Mouse (Mus musculus) neural tube, embryonic 12.5 days (tissue): ENCODE measurements at regions not wholly inside any gene's neighbourhood (a gene's known extent, or its start where the extent isn't known, plus 50 kb on each side); places are given as distances from the start of the nearest gene placed in this dataset.
A peak's percentile ranks its signal among the peaks of the same experiment; 100 is the strongest.

Experiments
- ATAC-seq: fragments of 200-750 bp; cut with Nextera tagmentation; 2 replicates; pipeline ENCODE4 v1.8.0; 2017; ENCODE audit warnings: low read depth, mild to moderate bottlenecking, moderate TSS enrichment, moderate library complexity; ENCODE audit not compliant: low FRiP score
- H3K27ac ChIP-seq: fragments of 300-500 bp; sonication (generic); 2 replicates; pipeline ENCODE4 v1.5.1; 2016
- H3K27me3 ChIP-seq: fragments of 300-500 bp; sonication (generic); replicated peaks from 2 replicates; pipeline ENCODE4 v1.6.1; 2016; ENCODE audit warnings: mild to moderate bottlenecking
- H3K36me3 ChIP-seq: fragments of 300-500 bp; sonication (generic); 2 replicates; pipeline ENCODE4 v1.6.1; 2016; ENCODE audit warnings: mild to moderate bottlenecking
- H3K4me1 ChIP-seq: fragments of 300-500 bp; sonication (generic); 2 replicates; pipeline ENCODE4 v1.6.1; 2016
- H3K4me2 ChIP-seq: fragments of 300-500 bp; sonication (generic); replicated peaks from 2 replicates; pipeline ENCODE4 v1.6.1; 2016; ENCODE audit warnings: mild to moderate bottlenecking
- H3K4me3 ChIP-seq: fragments of 300-500 bp; sonication (generic); 2 replicates; pipeline ENCODE4 v1.5.1; 2016
- H3K9ac ChIP-seq: fragments of 300-500 bp; sonication (generic); 2 replicates; pipeline ENCODE4 v1.6.1; 2016; ENCODE audit warnings: mild to moderate bottlenecking
- H3K9me3 ChIP-seq: fragments of 300-500 bp; sonication (generic); 2 replicates; pipeline ENCODE4 v1.6.1; 2016; ENCODE audit warnings: mild to moderate bottlenecking
- WGBS: fragments of 180-500 bp; shearing (Covaris S2); methylation state at CpG from one replicate; pipeline ENCODE4 v1.1.7; 2016; 5-methylcytosine and 5-hydroxymethylcytosine counted together

DNA sequence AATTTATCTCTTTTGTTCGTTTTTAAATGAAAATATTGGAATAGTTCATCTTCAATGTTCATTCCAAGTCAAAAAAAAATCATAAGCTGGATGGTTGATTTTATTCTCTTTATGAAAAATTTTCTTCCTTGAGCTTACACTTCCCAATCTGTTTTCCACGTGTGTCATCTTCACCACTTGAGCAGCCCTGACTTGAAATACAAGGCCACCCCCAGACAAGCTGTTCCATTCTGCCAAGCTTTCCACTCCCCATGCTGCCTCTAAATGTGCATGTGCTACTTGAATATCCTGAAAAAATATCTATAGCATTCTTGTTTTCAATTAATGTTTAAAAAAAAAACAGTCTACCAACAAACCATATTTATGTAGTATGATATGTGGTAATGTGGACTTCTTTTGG is 693.2 kb downstream of the Basp1 start:
- Histone ChIP-seq H3K4me2 (no peak overlapping the region), H3K27ac (no peak overlapping the region), H3K4me3 (no peak overlapping the region), H3K27me3 (no peaks in the 10 kb centered on the region), H3K4me1 (no peaks in the 10 kb centered on the region), H3K9me3 (no peaks in the 10 kb centered on the region), H3K9ac (no peak overlapping the region), H3K36me3 (no peaks in the 10 kb centered on the region)
- ATAC-seq = no peak
- 75% methylated on average over 2 of the region's 2 CpGs for WGBS

DNA sequence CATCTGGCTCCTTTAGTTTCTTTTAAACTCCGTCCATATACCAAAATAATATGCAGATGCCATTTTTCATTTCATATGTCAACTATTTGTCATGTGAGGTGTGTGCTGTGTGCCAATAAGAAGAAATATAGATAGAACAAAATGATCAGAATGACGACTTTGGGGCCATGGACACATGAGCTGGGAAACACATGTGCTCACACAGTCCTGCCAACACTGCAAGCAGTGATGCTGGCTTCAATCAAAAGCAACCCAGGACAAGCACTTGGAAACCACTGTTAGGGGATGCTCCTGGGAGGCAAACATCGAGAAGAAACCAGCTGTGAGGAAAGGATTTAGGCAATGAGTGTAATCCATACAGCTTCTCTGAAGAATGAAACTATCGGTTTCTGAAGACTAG is 731.4 kb downstream of the Basp1 start:
- ATAC-seq = no peak
- no peaks in the 10 kb centered on the region for H3K9me3 ChIP-seq
- no peaks in the 10 kb centered on the region for H3K4me1 ChIP-seq
- H3K27ac ChIP-seq = no peak overlapping the region
- no peak overlapping the region for H3K9ac ChIP-seq
- H3K27me3 ChIP-seq = no peaks in the 10 kb centered on the region
- 89% methylated on average over 4 of the region's 4 CpGs for WGBS
- no peaks in the 10 kb centered on the region for H3K36me3 ChIP-seq
- H3K4me2 ChIP-seq = no peak overlapping the region
- H3K4me3 ChIP-seq = no peak overlapping the region

DNA sequence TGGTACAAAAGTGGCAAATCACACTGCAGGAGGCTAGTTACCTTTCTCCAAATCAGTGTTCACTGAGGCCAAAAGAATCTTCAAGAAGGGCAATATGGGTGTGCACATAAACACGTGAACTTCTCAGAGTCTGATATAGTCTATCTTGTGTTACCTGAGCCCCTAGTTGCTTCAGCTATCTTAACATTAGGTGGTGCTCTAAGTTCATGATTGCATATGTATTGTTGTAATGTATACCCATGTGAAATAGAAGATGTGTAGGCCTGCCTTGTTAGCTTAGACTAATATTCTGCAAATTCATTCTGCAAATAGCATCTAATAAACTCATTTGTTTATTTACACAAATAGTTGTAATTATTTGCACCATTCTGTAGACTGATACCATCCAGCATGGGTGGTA is 764.6 kb downstream of the Basp1 start:
- H3K27ac ChIP-seq = no peak overlapping the region
- H3K4me3 ChIP-seq = no peak overlapping the region
- H3K4me2 ChIP-seq = no peak overlapping the region
- H3K9ac ChIP-seq = no peak overlapping the region
- H3K36me3 ChIP-seq = no peaks in the 10 kb centered on the region
- no peaks in the 10 kb centered on the region for H3K9me3 ChIP-seq
- WGBS = 87% methylated on average over 1 of the region's 1 CpGs
- no peak for ATAC-seq
- no peaks in the 10 kb centered on the region for H3K27me3 ChIP-seq
- no peaks in the 10 kb centered on the region for H3K4me1 ChIP-seq

DNA sequence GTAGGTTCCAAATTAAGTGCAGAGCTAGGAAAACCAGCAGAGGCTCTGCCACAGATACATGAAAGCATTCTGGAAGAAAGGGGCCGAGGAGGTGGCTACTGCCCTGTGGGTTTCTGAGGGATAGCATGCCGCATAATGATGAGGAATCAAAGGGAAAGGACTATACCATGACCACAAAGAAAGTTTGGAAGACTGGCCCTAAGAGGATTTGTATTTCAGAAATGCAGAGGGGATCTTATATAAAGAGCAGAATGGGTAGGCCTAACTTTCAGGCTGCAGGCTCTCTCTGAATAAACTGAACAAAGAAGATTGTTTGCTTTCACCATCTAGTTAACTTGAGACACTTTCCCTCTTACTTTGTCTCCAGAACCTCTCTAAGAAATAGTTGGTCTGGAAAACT is 777.9 kb downstream of the Basp1 start:
- H3K27me3 ChIP-seq = no peaks in the 10 kb centered on the region
- no peak overlapping the region for H3K4me3 ChIP-seq
- no peaks in the 10 kb centered on the region for H3K4me1 ChIP-seq
- no peak for ATAC-seq
- H3K9ac ChIP-seq = no peak overlapping the region
- no peaks in the 10 kb centered on the region for H3K36me3 ChIP-seq
- H3K27ac ChIP-seq = no peak overlapping the region
- WGBS = 79% methylated on average over 2 of the region's 2 CpGs
- no peak overlapping the region for H3K4me2 ChIP-seq
- H3K9me3 ChIP-seq = no peaks in the 10 kb centered on the region

DNA sequence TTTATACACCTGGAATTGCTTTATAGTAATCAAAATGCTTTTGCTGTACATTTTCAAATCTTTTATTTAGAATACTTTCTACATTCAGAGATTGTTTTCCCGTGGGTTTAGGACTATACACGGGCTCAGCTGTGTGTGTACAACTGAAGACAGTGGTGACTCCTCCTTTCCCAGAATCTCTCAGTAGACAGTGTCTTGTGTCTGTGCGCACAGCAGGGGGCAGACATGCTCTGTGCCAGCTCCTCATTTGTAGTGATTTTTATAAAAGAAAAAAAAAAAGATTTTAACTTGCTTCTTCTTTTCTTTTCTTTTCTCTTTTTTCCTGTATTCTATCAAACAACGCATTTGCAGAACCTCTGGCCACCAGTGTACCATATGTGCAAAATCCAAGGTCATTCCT is 817.3 kb downstream of the Basp1 start:
- no peak; the same call in 1 of the 2 replicates for ATAC-seq
- no peaks in the 10 kb centered on the region for H3K4me1 ChIP-seq
- H3K9ac ChIP-seq = no peak overlapping the region

DNA sequence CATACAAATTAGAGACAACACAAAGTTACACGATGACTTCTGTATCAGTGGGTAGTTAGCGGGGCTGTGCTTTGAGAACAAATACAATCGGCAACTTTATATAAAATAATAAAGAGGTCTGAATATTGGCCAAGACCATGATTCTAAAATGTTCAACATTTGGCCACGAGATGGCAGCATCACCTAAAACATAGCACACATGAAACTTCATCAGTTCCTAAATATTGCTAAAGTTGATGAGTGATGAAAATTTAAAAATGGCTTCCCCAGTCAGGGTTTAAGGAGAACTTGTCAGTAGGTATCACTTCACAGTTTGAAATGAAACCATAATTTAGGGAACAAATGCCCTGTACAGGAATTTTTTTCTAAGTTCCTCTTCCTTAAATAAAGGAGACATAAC is 824.6 kb downstream of the Basp1 start:
- 33% methylated on average over 4 of the region's 4 CpGs for WGBS
- Histone ChIP-seq H3K4me2 (no peak overlapping the region), H3K4me3 (no peak overlapping the region), H3K27ac (no peak overlapping the region), H3K9ac (no peak overlapping the region), H3K36me3 (no peaks in the 10 kb centered on the region), H3K4me1 (no peaks in the 10 kb centered on the region), H3K9me3 (no peaks in the 10 kb centered on the region), H3K27me3 (no peaks in the 10 kb centered on the region)
- 0 out of 2 replicates have a peak, but pooled peaks have one; percentile 37 for ATAC-seq

More for the DNA sequence above, 817.3 kb downstream of the Basp1 start:
- H3K4me2 ChIP-seq = no peak overlapping the region
- H3K4me3 ChIP-seq = no peak overlapping the region
- no peaks in the 10 kb centered on the region for H3K36me3 ChIP-seq
- no peaks in the 10 kb centered on the region for H3K9me3 ChIP-seq
- no peaks in the 10 kb centered on the region for H3K27me3 ChIP-seq
- 59% methylated on average over 4 of the region's 4 CpGs for WGBS
- no peak overlapping the region for H3K27ac ChIP-seq

DNA sequence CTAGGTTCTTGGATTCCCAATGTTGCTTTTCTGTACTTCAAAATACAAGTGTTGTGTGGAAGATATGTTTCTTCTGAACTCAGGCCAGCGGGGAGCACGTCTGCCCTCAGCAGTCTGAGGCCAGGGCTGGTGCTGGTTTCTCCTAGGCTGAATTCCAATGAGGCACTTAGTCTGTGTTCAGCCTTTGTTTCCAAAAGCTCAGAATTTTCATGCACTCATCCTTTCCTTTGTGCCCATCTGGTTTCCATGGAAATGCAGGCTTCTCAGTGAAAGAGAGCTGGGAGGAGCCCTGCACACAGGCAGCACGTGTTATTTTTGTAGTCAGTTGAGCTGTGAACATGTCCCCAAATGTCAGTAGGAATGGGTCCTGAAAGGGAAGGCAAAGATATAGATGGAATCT is 846.6 kb downstream of the Basp1 start:
- Histone ChIP-seq H3K4me3 (no peak overlapping the region), H3K9me3 (no peaks in the 10 kb centered on the region), H3K27ac (no peak overlapping the region), H3K4me2 (no peak overlapping the region), H3K4me1 (peaks cover 4% of the 10 kb centered on the region; the same call in 1 of the 2 replicates), H3K9ac (no peak overlapping the region), H3K27me3 (no peaks in the 10 kb centered on the region), H3K36me3 (no peaks in the 10 kb centered on the region)
- peak; percentile 95 for ATAC-seq
- 16% methylated on average over 3 of the region's 3 CpGs for WGBS

DNA sequence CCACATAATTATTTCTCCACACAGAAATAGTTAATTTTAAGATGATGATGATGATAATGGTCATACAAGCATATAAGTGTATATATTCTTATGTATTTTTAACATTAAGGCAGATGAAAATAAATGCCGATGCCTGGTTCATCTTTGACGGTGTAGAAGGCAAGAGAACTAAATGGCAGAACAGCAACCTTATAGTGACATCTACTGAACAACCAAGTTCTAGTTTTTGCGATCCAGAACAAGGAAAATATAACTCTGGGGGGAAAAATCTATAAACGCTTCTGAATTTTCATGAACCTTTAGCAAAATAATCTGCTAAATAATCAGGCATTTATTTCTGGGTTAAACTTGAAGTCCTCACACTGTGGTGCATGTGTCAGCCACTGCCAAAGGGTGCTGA is 856.8 kb downstream of the Basp1 start:
- H3K4me1 ChIP-seq = no peaks in the 10 kb centered on the region
- H3K4me3 ChIP-seq = no peak overlapping the region
- no peak for ATAC-seq
- no peaks in the 10 kb centered on the region for H3K9me3 ChIP-seq
- H3K4me2 ChIP-seq = no peak overlapping the region
- no peak overlapping the region for H3K27ac ChIP-seq
- H3K36me3 ChIP-seq = no peaks in the 10 kb centered on the region
- 92% methylated on average over 4 of the region's 4 CpGs for whole genome bisulfite sequencing
- H3K27me3 ChIP-seq = no peaks in the 10 kb centered on the region
- no peak overlapping the region for H3K9ac ChIP-seq

DNA sequence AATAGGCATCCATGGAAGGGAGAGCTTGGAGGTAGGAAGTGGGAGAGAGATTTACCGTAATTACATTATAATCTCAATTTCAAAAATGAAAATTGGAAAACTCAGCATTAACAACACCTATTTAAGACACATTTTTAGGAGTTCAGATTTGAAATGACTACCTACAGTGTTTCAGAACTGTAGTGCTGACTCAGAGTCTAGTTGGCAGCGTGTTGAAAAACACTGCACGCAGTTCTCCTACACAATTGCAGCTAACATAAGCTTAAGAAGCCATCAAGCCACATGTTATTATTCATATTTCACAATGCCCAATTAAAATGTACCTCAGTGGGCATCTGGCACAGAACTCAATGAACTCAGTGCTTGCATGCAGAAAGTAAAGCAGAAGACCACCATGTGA is 863.5 kb downstream of the Basp1 start:
- no peaks in the 10 kb centered on the region for H3K4me1 ChIP-seq
- no peak overlapping the region for H3K4me3 ChIP-seq
- H3K27me3 ChIP-seq = no peaks in the 10 kb centered on the region
- no peak for ATAC-seq
- WGBS = 94% methylated on average over 3 of the region's 3 CpGs
- H3K36me3 ChIP-seq = no peaks in the 10 kb centered on the region
- H3K27ac ChIP-seq = no peak overlapping the region
- no peak overlapping the region for H3K4me2 ChIP-seq
- H3K9me3 ChIP-seq = no peaks in the 10 kb centered on the region
- H3K9ac ChIP-seq = no peak overlapping the region

DNA sequence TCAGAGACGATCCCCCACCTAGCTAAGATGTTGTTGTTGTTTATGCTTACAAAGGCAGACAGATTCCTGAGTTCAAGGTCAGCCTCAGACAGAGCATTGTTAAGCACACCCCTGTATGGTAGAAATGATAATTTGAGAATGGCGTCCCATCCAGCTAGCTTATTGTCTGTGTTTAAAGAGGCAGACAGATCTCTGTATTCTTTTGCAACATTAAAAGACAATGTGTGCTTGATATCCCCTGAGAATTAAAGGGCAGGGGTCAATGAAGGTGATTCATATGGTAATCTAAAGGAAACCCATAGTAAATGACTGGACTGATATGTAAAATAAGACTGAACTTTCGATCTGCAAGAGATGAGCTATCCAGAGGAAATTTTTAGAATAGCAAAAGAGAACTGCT is 883.5 kb downstream of the Basp1 start:
- Histone ChIP-seq H3K27ac (no peak overlapping the region), H3K4me2 (no peak overlapping the region), H3K9ac (no peak overlapping the region), H3K4me1 (no peaks in the 10 kb centered on the region), H3K4me3 (no peak overlapping the region), H3K36me3 (no peaks in the 10 kb centered on the region), H3K9me3 (no peaks in the 10 kb centered on the region), H3K27me3 (no peaks in the 10 kb centered on the region)
- 74% methylated on average over 3 of the region's 3 CpGs for WGBS
- no peak for ATAC-seq

DNA sequence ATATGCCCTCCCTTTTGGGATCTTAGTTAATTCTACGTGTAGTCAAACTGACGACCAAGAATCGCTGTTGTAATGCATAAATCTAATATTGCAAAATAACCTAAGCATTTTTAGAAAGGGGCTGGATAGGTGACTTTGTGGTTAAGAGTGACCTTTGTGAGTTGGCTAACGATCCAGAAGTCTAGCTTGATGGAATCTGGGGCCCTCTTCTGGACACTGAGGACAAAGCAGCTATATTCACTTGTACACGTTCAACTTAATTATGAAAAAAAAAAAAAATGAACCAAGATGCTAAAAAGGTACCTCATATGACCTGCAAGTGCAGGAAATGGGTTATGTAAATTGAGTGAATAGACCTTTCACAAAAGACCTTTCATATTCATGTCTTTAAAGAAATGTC is 886.2 kb downstream of the Basp1 start:
- Histone ChIP-seq H3K9ac (no peak overlapping the region), H3K27me3 (no peaks in the 10 kb centered on the region), H3K4me1 (no peaks in the 10 kb centered on the region), H3K9me3 (no peaks in the 10 kb centered on the region), H3K27ac (no peak overlapping the region), H3K4me2 (no peak overlapping the region), H3K4me3 (no peak overlapping the region), H3K36me3 (no peaks in the 10 kb centered on the region)
- no peak for ATAC-seq
- 79% methylated on average over 5 of the region's 5 CpGs for WGBS

DNA sequence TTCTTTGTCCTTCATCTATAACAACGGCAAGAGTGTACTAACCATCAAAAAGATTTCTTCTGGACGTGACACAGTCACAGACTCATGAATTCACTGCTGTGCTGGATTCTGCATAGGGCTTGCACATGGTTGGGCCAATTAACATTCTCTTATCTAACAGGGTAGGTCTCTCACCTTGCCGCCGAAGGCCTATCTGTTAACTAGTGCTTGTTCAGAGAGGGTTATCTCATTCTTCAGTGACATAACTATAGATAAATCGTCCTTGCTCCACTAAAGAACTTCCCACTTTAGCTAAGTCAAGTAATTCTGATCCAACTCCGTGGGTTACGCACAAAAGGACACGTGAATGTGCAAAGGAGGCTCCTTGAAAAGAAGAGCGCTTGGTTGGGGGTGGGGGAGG is 899.6 kb downstream of the Basp1 start:
- H3K27me3 ChIP-seq = no peaks in the 10 kb centered on the region
- no peak overlapping the region for H3K27ac ChIP-seq
- 85% methylated on average over 9 of the region's 9 CpGs for WGBS
- no peaks in the 10 kb centered on the region for H3K36me3 ChIP-seq
- no peak overlapping the region for H3K4me2 ChIP-seq
- ATAC-seq = no peak
- no peak overlapping the region for H3K4me3 ChIP-seq
- no peak overlapping the region for H3K9ac ChIP-seq
- H3K9me3 ChIP-seq = no peaks in the 10 kb centered on the region
- H3K4me1 ChIP-seq = no peaks in the 10 kb centered on the region

DNA sequence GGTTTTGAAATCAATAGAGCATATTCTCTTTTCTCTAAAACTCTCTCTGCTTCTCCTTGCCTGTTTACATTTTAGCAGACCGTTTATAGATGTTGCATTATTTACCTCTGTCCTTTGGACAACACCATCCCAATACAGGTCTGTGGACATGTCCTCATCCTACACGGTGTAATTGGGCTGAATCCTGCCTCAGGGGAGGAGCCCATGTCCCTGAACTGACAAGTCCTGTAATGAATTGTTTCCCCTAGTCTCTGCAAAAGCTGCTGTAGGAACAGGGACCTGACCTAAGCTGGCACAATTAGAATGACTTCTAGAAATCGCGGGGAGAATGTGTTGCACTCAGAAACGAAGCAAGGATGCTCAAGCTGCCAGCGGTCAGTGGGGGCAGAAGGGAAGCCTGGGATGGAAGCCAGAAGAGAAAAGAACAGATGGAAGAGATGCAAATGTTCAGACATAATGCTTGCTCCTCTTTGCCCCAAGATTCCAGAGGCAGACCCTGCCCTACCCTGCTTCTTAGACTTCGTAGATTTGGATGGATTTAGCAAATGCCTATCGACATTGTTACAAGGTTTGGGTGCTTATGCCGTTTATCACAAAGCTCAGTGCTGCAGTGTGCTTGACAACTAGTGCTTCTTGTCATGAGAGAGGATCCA is 911.5 kb downstream of the Basp1 start:
- Histone ChIP-seq H3K36me3 (no peaks in the 10 kb centered on the region), H3K27ac (no peak overlapping the region), H3K9me3 (no peaks in the 10 kb centered on the region), H3K4me3 (no peak overlapping the region), H3K9ac (no peak overlapping the region), H3K4me2 (no peak overlapping the region), H3K27me3 (no peaks in the 10 kb centered on the region), H3K4me1 (no peaks in the 10 kb centered on the region)
- WGBS = 80% methylated on average over 9 of the region's 9 CpGs
- no peak for ATAC-seq
